Mouse (Mus musculus): ENCODE data around the gene Nfib. TPM values are rescaled to one million over a fixed set of nuclear protein-coding genes. Genes with fewer than 3 reads are reported as not detected.

The Nfib gene
- polyA plus RNA-seq, 1 experiment from 2014 or later = 27.3 TPM

GRCm38 (mm10) chr4:82609676-82610075 is 95.9 kb downstream of the Nfib start:
- ATAC-seq (peak; percentile 31), DNase-seq (ENCODE audit: low read depth, low spot score) (no peak)
- ChIA-PET POLR2A (interaction anchor here (0.6 kb wide), 1 partner anchor 553 kb away, joined by 3 read pairs; no protein-coding TSS in a partner anchor), CTCF (interaction anchor here (0.7 to 1.4 kb wide), 2 partner anchors 21 to 25 kb away, joined by 3 read pairs; no protein-coding TSS in a partner anchor)
- no peak for TF ChIP-seq CTCF (IDR thresholded peaks at IDR 0.05)
- H3K27me3 ChIP-seq = no peaks in the 10 kb centered on the region
- in situ Hi-C loops (cut with MboI; ENCODE audit: low pct_unique_long_range_greater_than_20kb) = no loop called here

GRCm38 (mm10) chr4:82608768-82609610 is 96.6 kb downstream of the Nfib start:
- DNase-seq (ENCODE audit: low read depth, low spot score) = no peak
- no peak for ATAC-seq
- no peaks in the 10 kb centered on the region for H3K27me3 ChIP-seq
- ChIA-PET POLR2A (interaction anchor here (0.6 kb wide), 1 partner anchor 552 kb away, joined by 3 read pairs; no protein-coding TSS in a partner anchor), CTCF (interaction anchor here (1.4 kb wide), 1 partner anchor 25 kb away, joined by 3 read pairs; no protein-coding TSS in a partner anchor)
- in situ Hi-C loops (cut with MboI; ENCODE audit: low pct_unique_long_range_greater_than_20kb) = no loop called here
- no peak for TF ChIP-seq CTCF (IDR thresholded peaks at IDR 0.05)

GRCm38 (mm10) chr4:82607266-82607665 is 98.3 kb downstream of the Nfib start:
- ATAC-seq = no peak
- H3K27me3 ChIP-seq = no peaks in the 10 kb centered on the region
- ChIA-PET CTCF (interaction anchor here (1.4 kb wide), 1 partner anchor 17 kb away, joined by 3 read pairs; no protein-coding TSS in a partner anchor), POLR2A (interaction anchor here (0.6 kb wide), 1 partner anchor 811 kb away, joined by 5 read pairs; no protein-coding TSS in a partner anchor)
- in situ Hi-C loops (cut with MboI; ENCODE audit: low pct_unique_long_range_greater_than_20kb) = no loop called here
- TF ChIP-seq CTCF (IDR thresholded peaks at IDR 0.05) = no peak
- no peak for DNase-seq (ENCODE audit: low read depth, low spot score)

GRCm38 (mm10) chr4:82606351-82606750 is 99.2 kb downstream of the Nfib start:
- ATAC-seq = no peak
- in situ Hi-C loops (cut with MboI; ENCODE audit: low pct_unique_long_range_greater_than_20kb) = no loop called here
- TF ChIP-seq CTCF (IDR thresholded peaks at IDR 0.05) = no peak
- ChIA-PET CTCF (no interaction called here), POLR2A (no interaction called here)
- DNase-seq (ENCODE audit: low read depth, low spot score) = no peak
- H3K27me3 ChIP-seq = no peaks in the 10 kb centered on the region

- no peak for ATAC-seq
- ChIA-PET POLR2A (no interaction called here), CTCF (interaction anchor here (1.0 kb wide), 1 partner anchor 9 kb away, joined by 4 read pairs; no protein-coding TSS in a partner anchor)
- no peak for TF ChIP-seq CTCF (IDR thresholded peaks at IDR 0.05)
- no peaks in the 10 kb centered on the region for H3K27me3 ChIP-seq
- in situ Hi-C loops (cut with MboI; ENCODE audit: low pct_unique_long_range_greater_than_20kb) = no loop called here
- DNase-seq (ENCODE audit: low read depth, low spot score) = no peak
Measured at GRCm38 (mm10) chr4:82605034-82605784, 100.3 kb downstream of the Nfib start.

- no peak for TF ChIP-seq CTCF (IDR thresholded peaks at IDR 0.05)
- in situ Hi-C loops (cut with MboI; ENCODE audit: low pct_unique_long_range_greater_than_20kb) = no loop called here
- ATAC-seq (no peak), DNase-seq (ENCODE audit: low read depth, low spot score) (no peak)
- H3K27me3 ChIP-seq = no peaks in the 10 kb centered on the region
- ChIA-PET POLR2A (no interaction called here), CTCF (interaction anchor here (0.9 to 1.1 kb wide), 2 partner anchors 11 to 161 kb away, joined by 3 to 5 read pairs; no protein-coding TSS in a partner anchor)
Measured at GRCm38 (mm10) chr4:82604501-82604900, 101.0 kb downstream of the Nfib start.

GRCm38 (mm10) chr4:82600636-82601035 is 104.9 kb downstream of the Nfib start:
- in situ Hi-C loops (cut with MboI; ENCODE audit: low pct_unique_long_range_greater_than_20kb) = no loop called here
- POLR2A ChIA-PET = no interaction called here

GRCm38 (mm10) chr4:82598436-82598835 is 107.1 kb downstream of the Nfib start:
- POLR2A ChIA-PET = no interaction called here
- in situ Hi-C loops (cut with MboI; ENCODE audit: low pct_unique_long_range_greater_than_20kb) = loop anchor here (25.0 kb wide), 1 partner anchor 1411 kb away; no protein-coding TSS in a partner anchor
- TF ChIP-seq CTCF (IDR thresholded peaks at IDR 0.05) = no peak
- ATAC-seq (no peak), DNase-seq (ENCODE audit: low read depth, low spot score) (no peak)
- CTCF ChIA-PET = interaction anchor here (0.9 kb wide), 1 partner anchor 13 kb away, joined by 3 read pairs; no protein-coding TSS in a partner anchor
- H3K27me3 ChIP-seq = no peaks in the 10 kb centered on the region

More at GRCm38 (mm10) chr4:82600636-82601035, 104.9 kb downstream of the Nfib start:
- no peak for ATAC-seq
- no peak for TF ChIP-seq CTCF (IDR thresholded peaks at IDR 0.05)
- H3K27me3 ChIP-seq = no peaks in the 10 kb centered on the region
- CTCF ChIA-PET = no interaction called here
- no peak for DNase-seq (ENCODE audit: low read depth, low spot score)

- CTCF ChIA-PET = interaction anchor here (0.8 to 1.9 kb wide), 6 partner anchors 10 to 1096 kb away, joined by 3 to 5 read pairs (median 4); no protein-coding TSS in a partner anchor
- no peak for TF ChIP-seq CTCF (IDR thresholded peaks at IDR 0.05)
- ATAC-seq (no peak), DNase-seq (ENCODE audit: low read depth, low spot score) (no peak)
- POLR2A ChIA-PET = no interaction called here
- in situ Hi-C loops (cut with MboI; ENCODE audit: low pct_unique_long_range_greater_than_20kb) = loop anchor here (25.0 kb wide), 1 partner anchor 1407 kb away; no protein-coding TSS in a partner anchor
- H3K27me3 ChIP-seq = no peaks in the 10 kb centered on the region
Measured at GRCm38 (mm10) chr4:82593681-82594666, 111.6 kb downstream of the Nfib start.

Data from Patski (cell line).